Mouse (Mus musculus) small intestine, adult 10 weeks (tissue): ENCODE measurements around the gene Tlx3. TPM values are rescaled to one million over a fixed set of nuclear protein-coding genes. Genes with fewer than 3 reads are reported as not detected.

Experiments
- polyA plus RNA-seq: library from polyadenylated mRNA; stranded (reverse); fragments of 350-450 nt; fragmentation: Illumina TruSeq; extraction: RNeasy Lipid Tissue Mini Kit (QIAGEN cat#74804); gene quantifications from one replicate; pipeline ENCODE4 v1.2.3, GENCODE M21; 2014; ENCODE audit warnings: low replicate concordance

Tlx3 gene
- not detected for polyA plus RNA-seq

DNA sequence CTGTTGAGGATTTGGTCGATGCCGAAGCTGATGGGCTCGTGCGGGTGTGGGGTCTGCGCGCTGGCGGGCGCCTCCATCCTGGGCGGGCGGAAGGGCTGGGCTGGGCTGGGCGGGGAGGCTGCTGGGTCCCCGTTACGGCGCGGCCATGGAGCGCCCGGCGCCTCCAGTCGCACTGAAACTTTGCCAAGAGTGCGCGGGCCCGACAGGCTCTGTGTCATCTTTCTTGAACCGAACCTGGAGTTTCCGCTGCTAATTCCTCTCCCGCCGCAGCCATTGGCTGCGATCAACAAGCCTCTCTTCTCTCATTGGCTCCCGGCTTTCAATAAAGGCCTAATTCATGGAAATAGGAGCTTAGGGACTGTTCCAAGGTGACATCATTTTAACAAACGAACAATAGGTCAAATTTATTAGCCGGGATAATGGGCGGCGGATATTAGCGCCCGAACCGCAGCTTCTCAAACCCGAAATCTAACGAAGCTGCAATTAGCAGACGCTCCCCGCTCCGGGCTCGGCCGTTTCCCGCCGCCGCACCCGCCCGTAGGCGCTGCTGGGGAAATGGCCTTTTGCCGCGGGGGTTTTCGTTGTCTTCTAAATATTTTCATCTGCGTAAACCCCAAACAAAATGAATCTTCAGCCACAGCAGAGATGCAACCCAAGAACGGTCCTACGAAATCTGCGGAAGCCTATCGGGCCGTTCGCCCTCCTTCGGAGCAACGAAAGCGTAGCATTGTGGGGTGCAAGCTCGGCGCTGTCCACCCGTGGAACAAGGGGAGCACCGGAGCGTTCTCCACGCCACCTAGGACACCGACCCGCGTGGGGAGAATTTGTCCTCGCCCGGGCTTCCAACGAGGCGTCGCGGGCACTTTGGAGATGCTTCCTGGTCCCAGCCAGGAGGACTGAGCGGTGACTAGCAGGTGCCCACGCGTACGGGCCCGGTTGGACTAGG lies at the start of gene Tlx3:
Tlx3 (minus strand) TSS at position 207 of the 946 bp plus-strand sequence.

DNA sequence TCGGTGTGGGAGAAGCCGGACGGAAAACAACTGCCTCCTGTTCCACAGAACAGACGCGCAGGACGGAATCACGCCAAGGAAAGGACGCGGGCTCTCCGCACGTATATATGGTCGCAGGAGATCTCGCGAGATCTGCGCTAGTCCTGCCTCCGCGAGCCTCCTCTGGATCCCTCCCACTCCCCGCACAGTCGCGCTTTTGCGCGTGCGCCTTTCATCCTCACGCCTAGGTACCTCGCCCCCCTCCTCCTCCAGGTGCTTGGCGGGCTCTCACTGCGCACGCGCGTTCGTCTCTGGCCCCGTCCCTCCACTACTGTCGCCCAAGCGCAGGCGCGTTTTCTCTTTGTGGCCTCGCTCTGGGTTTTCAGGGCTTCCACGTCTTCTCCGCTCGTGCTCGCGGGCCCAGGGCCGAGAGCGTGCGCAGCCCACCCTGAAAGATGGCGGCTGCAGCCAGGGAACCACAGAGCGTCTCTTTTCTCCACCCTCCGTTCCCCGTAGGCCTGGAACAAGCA lies 40.3 kb downstream of the Tlx3 start, which contains the start of gene Npm1:
Npm1 (minus strand) TSS at position 209 of the 509 bp plus-strand sequence.

Other genes with a start within 250 kb of the Tlx3 start
- not detected for gene Fgf18, start 56.2 kb downstream of the Tlx3 start, polyA plus RNA-seq
- gene Npm1, start 40.4 kb downstream of the Tlx3 start, polyA plus RNA-seq: 1,289 TPM
- gene Gm12117, start 73.1 kb upstream of the Tlx3 start, polyA plus RNA-seq: not detected